24 mouse cellular contexts compared by ENCODE assay signal in genomic region chr12:13382046-13382445, GRCm38 (mm10).
DNase-seq lines count a peak whose midpoint lies in the region; ATAC-seq and TF ChIP-seq lines count a peak whose summit lies in the region.
"Had no signal": no experiment of that assay in that cellular context is flagged by ENCODE, and none has a peak within 500 bp of the region (broad histone marks: within the 10 kb centered on the region; RNA-seq: fewer than 3 reads in every experiment).

No protein-coding gene starts in this region.

- H3K4me3 ChIP-seq in forebrain, embryonic 15.5 days: no peak overlapping the region
- H3K4me3 ChIP-seq in forebrain, embryonic 12.5 days (replicated peaks): no peak overlapping the region
- H3K4me3 ChIP-seq: embryonic facial prominence, embryonic 12.5 days; embryonic facial prominence, embryonic 15.5 days; heart, adult 2 months; heart, embryonic 10.5 days; heart, embryonic 13.5 days; hindbrain, embryonic 15.5 days; intestine, embryonic 15.5 days had no signal

- H3K9ac ChIP-seq in forebrain, embryonic 15.5 days (replicated peaks): no peak overlapping the region
- H3K9ac ChIP-seq in forebrain, embryonic 12.5 days: no peak overlapping the region
- H3K9ac ChIP-seq: embryonic facial prominence, embryonic 12.5 days; embryonic facial prominence, embryonic 15.5 days; heart, embryonic 13.5 days; hindbrain, embryonic 15.5 days; intestine, embryonic 15.5 days had no signal

- DNase-seq in layer of hippocampus, adult 11-12 months (ENCODE audit: low spot score): peak; percentile 18
- no peak for DNase-seq in layer of hippocampus, adult 9-11 months
- peak; percentile 33 for DNase-seq in brain, adult 2 months (ENCODE audit: low read depth, low spot score)
- DNase-seq in brain, embryonic 14.5 days (ENCODE audit: low read depth): peak; percentile 74
- DNase-seq: adrenal gland, adult 2 months; adrenal gland, postnatal 14 days; cerebellum, adult 18-20 months; cerebellum, adult 9-11 months; cerebellum, postnatal 25 days; gastrocnemius, postnatal 10 days; gastrocnemius, postnatal 36 days; heart, adult 2 months; heart, postnatal 14 days; heart, postnatal 4 days; kidney, adult 11 months had no signal

- H3K4me1 ChIP-seq in forebrain, embryonic 15.5 days: no peaks in the 10 kb centered on the region; the same call in 1 of the 2 replicates
- H3K4me1 ChIP-seq in forebrain, embryonic 12.5 days: no peaks in the 10 kb centered on the region
- H3K4me1 ChIP-seq: embryonic facial prominence, embryonic 12.5 days; embryonic facial prominence, embryonic 15.5 days; heart, embryonic 10.5 days; heart, embryonic 13.5 days; hindbrain, embryonic 15.5 days; intestine, embryonic 15.5 days had no signal

- TF ChIP-seq CTCF in brain, embryonic 14.5 days (IDR thresholded peaks at IDR 0.05; ENCODE audit: borderline replicate concordance, extremely low read depth, insufficient read depth, insufficient read length): no peak

- H3K36me3 ChIP-seq in forebrain, embryonic 15.5 days: no peaks in the 10 kb centered on the region
- no peaks in the 10 kb centered on the region; the same call in 1 of the 2 replicates for H3K36me3 ChIP-seq in forebrain, embryonic 12.5 days (replicated peaks)
- H3K36me3 ChIP-seq: embryonic facial prominence, embryonic 12.5 days; embryonic facial prominence, embryonic 15.5 days; heart, embryonic 10.5 days; hindbrain, embryonic 15.5 days; intestine, embryonic 15.5 days had no signal

- peak overlapping the region; percentile 57; the same call in 1 of the 2 replicates for H3K27ac ChIP-seq in forebrain, embryonic 15.5 days (replicated peaks)
- H3K27ac ChIP-seq in forebrain, embryonic 12.5 days: no peak overlapping the region
- H3K27ac ChIP-seq: embryonic facial prominence, embryonic 12.5 days; embryonic facial prominence, embryonic 15.5 days; heart, adult 2 months; heart, embryonic 10.5 days; heart, embryonic 13.5 days; hindbrain, embryonic 15.5 days; intestine, embryonic 15.5 days had no signal

- no peaks in the 10 kb centered on the region for H3K9me3 ChIP-seq in forebrain, embryonic 15.5 days
- no peaks in the 10 kb centered on the region for H3K9me3 ChIP-seq in forebrain, embryonic 12.5 days
- H3K9me3 ChIP-seq: embryonic facial prominence, embryonic 12.5 days; embryonic facial prominence, embryonic 15.5 days; heart, embryonic 10.5 days; heart, embryonic 13.5 days; hindbrain, embryonic 15.5 days; intestine, embryonic 15.5 days had no signal

- ATAC-seq in forebrain, embryonic 15.5 days (replicated peaks): peak; percentile 80
- ATAC-seq in forebrain, embryonic 12.5 days (ENCODE audit: low FRiP score): no peak
- ATAC-seq: CD4-positive, CD25-positive, alpha-beta regulatory T cell, adult 4 months; intestine, embryonic 15.5 days had no signal

- no peaks in the 10 kb centered on the region for H3K27me3 ChIP-seq in forebrain, embryonic 15.5 days
- H3K27me3 ChIP-seq in forebrain, embryonic 12.5 days: no peaks in the 10 kb centered on the region
- H3K27me3 ChIP-seq: embryonic facial prominence, embryonic 12.5 days; embryonic facial prominence, embryonic 15.5 days; heart, embryonic 13.5 days; hindbrain, embryonic 15.5 days; intestine, embryonic 15.5 days had no signal

- no peak overlapping the region for H3K4me2 ChIP-seq in forebrain, embryonic 15.5 days (replicated peaks)
- H3K4me2 ChIP-seq in forebrain, embryonic 12.5 days: no peak overlapping the region
- H3K4me2 ChIP-seq: embryonic facial prominence, embryonic 12.5 days; embryonic facial prominence, embryonic 15.5 days; heart, embryonic 13.5 days; hindbrain, embryonic 15.5 days; intestine, embryonic 15.5 days had no signal

- TF ChIP-seq POLR2A in brain, embryonic 14.5 days (IDR thresholded peaks at IDR 0.05; ENCODE audit: borderline replicate concordance, extremely low read depth, insufficient read depth, insufficient read length, poor library complexity, severe bottlenecking): no peak
